Mouse (Mus musculus): Measurements from ENCODE around the gene Gstm1. TPM values are rescaled to one million over a fixed set of nuclear protein-coding genes. Genes with fewer than 3 reads are reported as not detected.

Gene Gstm1
- 104 and 128 TPM in 2 replicates for total RNA-seq (2017)

DNA sequence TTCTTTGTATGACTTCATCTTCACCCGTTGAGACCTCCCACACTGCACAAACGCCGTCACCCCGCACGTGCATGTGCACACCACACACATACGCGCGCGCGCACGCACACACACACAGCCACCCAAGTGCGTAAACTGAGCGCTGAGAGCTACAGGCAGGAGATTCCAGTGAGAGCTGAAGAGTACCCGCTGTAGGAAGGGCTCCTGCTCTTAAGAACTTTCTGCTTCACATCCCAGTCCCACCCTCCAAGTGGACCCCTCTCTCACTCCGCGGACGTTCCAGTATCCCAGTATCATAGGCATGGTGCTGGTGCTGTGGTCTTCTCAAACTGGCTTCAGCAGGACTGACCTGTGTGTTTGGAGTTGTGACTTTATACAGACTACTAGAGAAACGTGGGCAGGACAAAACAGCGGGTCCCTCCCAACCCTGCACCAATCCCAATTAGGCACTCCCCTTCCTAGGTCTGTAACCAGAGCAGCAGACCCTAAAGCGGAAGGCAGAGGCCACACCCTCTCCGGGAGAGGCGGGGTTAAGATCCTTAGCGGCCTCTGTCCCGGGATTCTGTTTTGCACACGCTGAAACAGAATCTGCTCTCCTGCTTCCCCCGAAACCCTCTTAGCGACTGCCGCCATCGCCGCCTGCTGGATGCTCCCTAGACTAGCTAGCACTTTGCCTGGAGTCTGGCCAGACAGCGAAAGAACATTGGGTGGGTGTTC lies at the start of gene Gstm1:
Gene Gstm1, minus strand, starts transcription at position 501 of the 717 bp plus-strand sequence.
- peak; percentile 85 to 91 for ATAC-seq (replicated peaks in 1 of 2; ENCODE audit: insufficient read depth in 1 of 2, low FRiP score in 2 of 2, low TSS enrichment in 1 of 2, low read depth in 1 of 2, poor library complexity in 2 of 2, severe bottlenecking in 2 of 2)

DNA sequence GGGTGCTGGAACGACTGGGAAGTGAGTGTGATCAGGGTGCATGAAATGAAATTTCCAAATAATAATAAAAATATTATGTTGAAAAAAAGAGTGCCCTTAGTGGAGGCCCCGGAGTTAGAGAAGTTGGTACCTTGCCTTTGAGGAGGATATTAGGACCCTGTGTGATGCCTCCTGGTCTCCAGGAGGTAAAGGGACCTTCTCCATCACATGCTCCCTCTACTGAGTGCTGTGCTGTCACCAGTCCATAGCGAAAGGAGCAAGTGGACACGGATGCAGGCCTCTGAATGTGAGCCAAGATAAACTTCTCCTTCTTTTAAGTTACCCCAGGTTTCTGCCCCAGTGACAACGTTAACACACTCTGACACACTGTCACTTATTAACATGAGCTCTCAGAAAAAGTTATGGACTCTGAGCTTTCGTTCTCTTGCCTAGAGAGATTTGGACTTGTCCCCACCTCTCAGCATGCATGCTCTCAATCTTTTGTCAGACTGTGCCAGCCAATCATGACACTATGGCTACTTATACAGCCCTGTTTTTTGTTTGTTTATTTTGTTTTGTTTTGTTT lies 49.7 kb upstream of the Gstm1 start:
- no peak for ATAC-seq (replicated peaks in 1 of 2; ENCODE audit: insufficient read depth in 1 of 2, low FRiP score in 2 of 2, low TSS enrichment in 1 of 2, low read depth in 1 of 2, poor library complexity in 2 of 2, severe bottlenecking in 2 of 2)

DNA sequence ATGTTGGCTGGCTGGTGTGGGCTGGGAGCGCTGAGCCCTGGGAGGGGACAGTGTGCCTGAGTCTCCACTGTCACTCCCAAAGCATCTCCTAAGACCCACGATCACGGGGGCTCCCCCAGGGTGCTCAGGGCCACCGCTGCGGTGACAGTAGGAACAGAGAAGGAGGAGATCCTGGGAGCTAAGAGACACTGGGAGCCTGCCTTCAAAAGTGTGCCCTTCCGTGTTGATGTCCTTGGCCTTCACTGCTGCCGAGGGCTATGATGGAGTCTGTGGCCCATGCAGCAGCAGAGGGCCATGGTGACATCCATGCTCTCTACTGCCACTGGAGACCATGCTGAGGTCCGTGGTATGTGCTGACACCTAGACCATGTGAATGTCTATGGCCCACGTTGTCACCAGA lies 47.8 kb upstream of the Gstm1 start:
- ATAC-seq (replicated peaks in 1 of 2; ENCODE audit: insufficient read depth in 1 of 2, low FRiP score in 2 of 2, low TSS enrichment in 1 of 2, low read depth in 1 of 2, poor library complexity in 2 of 2, severe bottlenecking in 2 of 2): no peak

DNA sequence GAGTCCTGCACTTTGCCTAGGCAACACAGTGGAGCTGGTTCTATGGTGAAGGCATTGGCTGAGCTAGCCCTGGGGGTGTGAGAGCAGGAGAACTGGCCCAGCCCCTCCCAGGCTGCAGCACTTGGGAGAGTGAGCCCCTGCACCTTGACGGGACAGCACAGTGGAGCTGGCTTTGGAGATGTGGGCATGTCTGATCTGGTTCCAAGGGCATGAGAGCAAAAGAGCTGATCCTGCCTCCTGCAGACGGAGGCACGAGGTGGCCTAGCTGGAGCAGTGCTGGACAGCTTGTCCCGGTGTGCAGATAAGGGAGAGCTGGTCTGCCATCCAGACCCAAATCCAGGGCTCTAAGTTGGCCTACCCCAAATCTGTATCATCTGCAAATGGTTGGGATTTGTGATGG lies 46.9 kb upstream of the Gstm1 start:
- no peak for ATAC-seq (replicated peaks in 1 of 2; ENCODE audit: insufficient read depth in 1 of 2, low FRiP score in 2 of 2, low TSS enrichment in 1 of 2, low read depth in 1 of 2, poor library complexity in 2 of 2, severe bottlenecking in 2 of 2)

DNA sequence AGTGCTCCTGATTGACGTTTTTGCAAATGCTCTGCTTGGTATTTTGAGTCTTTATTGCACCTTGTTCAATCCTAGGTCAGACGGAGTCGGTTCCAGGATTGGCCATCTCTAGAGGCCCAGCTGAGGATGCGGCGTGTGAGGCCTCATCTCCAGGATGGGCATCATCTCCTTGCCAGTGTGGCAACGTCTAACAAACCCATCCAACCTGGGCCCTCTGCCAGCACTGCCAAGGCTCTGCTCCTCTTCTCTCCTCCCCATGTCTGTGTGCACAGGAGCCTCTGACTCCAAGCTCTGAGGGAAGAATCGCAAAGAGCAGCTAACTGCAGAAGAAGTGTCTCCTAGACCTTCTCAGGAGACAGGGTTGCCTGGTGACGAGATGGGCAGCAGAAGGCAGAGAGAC lies 44.9 kb upstream of the Gstm1 start:
- ATAC-seq (replicated peaks in 1 of 2; ENCODE audit: insufficient read depth in 1 of 2, low FRiP score in 2 of 2, low TSS enrichment in 1 of 2, low read depth in 1 of 2, poor library complexity in 2 of 2, severe bottlenecking in 2 of 2): no peak

DNA sequence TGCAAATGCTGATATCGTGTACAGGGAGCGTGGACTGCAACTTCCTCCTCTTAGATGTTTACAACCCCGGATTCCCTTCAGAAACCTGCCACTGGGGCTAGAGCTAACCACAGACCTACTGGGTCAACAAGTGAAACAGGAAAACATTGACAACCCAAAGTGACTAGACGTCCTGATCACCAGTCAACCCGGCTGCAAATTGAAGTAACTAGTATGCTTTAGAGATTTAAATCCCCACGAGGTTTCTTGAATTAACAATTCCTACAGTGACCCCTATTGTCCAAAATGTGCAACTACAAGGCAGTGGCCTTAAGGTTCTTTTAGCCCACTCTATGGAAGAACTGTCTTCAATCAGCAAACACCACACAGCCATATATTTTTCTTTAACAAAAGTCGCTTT lies 43.6 kb upstream of the Gstm1 start:
- peak; percentile 63 to 73 for ATAC-seq (replicated peaks in 1 of 2; ENCODE audit: insufficient read depth in 1 of 2, low FRiP score in 2 of 2, low TSS enrichment in 1 of 2, low read depth in 1 of 2, poor library complexity in 2 of 2, severe bottlenecking in 2 of 2)

- ATAC-seq (replicated peaks in 1 of 2; ENCODE audit: insufficient read depth in 1 of 2, low FRiP score in 2 of 2, low TSS enrichment in 1 of 2, low read depth in 1 of 2, poor library complexity in 2 of 2, severe bottlenecking in 2 of 2): peak in 1 of 2 experiments; percentile 36; a peak in 1 of 4 replicates
Observed at GRCm38 (mm10) chr3:108050493-108050892, 32.7 kb upstream of the Gstm1 start.

GRCm38 (mm10) chr3:108048306-108048705 lies 30.5 kb upstream of the Gstm1 start:
- ATAC-seq (replicated peaks in 1 of 2; ENCODE audit: insufficient read depth in 1 of 2, low FRiP score in 2 of 2, low TSS enrichment in 1 of 2, low read depth in 1 of 2, poor library complexity in 2 of 2, severe bottlenecking in 2 of 2): no peak

DNA sequence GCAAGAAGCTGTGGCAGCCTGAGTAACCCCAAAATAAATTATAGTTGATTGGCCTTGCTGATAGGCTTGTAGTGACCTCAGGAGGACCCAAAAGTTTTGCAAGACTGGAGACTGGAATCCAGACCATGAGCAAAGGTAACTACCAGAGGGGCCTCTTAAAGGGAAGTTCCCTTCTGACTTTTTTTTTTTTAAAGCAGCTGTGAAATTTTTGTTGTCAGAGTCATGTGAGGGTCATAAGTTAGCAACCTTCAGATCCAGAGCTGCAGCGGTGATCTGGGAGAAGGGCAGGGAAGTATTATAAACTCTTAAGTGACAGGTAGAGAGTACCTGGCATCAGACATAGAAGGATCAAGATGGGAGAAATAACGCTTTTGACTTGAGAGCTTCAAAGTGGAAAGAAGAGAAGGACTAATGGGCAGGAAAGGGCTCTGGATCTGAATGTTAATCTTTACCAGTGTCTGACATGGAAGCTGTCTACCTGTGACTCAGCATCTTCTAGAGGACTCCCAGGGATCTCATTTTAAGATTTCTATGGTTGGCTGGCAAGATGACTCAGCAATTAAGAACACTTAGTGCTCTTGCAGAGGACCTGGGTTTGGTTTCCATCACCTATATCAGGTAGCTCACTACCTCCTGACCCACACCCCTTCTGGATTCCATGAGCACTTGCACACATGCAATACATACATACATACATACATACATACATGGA lies 29.3 kb upstream of the Gstm1 start:
- ATAC-seq (replicated peaks in 1 of 2; ENCODE audit: insufficient read depth in 1 of 2, low FRiP score in 2 of 2, low TSS enrichment in 1 of 2, low read depth in 1 of 2, poor library complexity in 2 of 2, severe bottlenecking in 2 of 2): no peak

DNA sequence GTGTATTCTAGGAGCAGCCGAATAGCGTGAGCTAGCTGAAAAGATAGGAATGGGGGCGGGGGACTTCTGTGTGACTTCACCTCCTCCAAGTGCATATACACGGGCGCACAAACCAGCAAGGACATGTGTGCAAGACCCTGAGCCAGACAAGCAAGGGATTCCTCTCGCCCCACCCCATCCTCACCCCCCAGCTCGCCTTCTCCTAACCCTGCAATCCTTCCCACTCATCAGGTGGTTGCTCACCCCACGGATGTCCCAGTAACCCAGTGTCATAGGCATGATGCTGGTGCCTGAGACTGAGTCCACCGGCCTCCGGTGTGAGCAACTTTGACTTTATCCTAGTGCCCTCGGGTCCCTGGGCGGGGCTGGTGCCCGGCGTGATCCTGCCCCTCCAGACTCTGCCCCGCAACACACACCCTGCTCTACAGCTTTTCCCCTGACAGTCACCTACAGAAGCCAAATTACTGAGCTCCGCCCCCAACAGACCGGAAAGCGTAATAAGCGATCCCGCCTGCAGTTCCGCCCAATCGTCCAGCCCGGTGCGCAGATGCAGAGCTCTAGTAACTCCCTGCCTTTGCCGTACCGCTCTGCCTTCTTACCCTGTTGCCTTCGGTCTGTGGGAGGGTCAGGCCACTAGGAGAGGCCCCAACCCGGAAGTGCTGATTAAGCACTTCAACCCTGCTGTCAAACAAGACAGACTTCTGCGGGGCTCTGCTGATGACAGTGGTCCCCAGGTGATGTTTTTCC lies 26.8 kb upstream of the Gstm1 start, which contains the start of gene Gstm4:
Gene Gstm4, minus strand, starts transcription at position 501 of the 747 bp plus-strand sequence.
- ATAC-seq (replicated peaks in 1 of 2; ENCODE audit: insufficient read depth in 1 of 2, low FRiP score in 2 of 2, low TSS enrichment in 1 of 2, low read depth in 1 of 2, poor library complexity in 2 of 2, severe bottlenecking in 2 of 2): peak; percentile 96 to 98

DNA sequence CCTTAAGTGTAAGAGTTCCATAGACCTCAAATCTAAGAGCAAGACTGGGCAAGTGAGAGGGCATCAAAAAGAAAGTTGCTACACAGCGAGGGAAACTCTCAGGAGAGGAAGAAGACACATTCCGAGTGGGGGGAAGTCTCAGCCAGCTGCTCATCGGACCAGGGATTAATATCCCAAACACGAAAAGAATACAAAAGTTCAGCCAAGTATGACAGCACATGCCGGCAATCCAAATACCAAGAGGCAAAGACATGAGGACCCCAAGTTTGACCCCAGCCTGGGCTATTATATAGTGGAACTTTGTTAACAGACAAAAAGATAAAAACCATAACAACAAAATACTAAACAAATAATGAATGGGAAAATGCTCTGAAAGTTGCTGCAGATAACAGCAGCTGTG lies 15.4 kb upstream of the Gstm1 start:
- no peak for ATAC-seq (replicated peaks in 1 of 2; ENCODE audit: insufficient read depth in 1 of 2, low FRiP score in 2 of 2, low TSS enrichment in 1 of 2, low read depth in 1 of 2, poor library complexity in 2 of 2, severe bottlenecking in 2 of 2)

DNA sequence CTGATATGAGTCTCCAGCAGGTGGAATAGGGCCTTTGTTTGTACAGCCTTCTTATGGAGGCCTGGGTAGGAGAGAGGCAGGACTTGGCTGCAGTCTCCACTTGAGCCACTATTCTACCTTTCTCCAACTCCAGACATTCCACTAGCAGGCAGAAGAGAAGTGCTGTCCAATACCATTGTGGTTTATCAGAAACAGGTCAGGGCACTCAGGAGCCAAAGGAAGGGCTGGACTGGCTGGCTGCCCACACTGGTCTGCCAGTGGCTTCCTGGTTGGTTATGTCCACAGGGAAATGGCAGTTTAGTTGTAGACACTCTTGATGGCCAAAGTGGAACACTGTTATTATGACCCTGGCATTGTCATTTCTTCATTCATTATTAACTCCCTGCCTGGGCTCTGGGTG lies 14.3 kb upstream of the Gstm1 start:
- ATAC-seq (replicated peaks in 1 of 2; ENCODE audit: insufficient read depth in 1 of 2, low FRiP score in 2 of 2, low TSS enrichment in 1 of 2, low read depth in 1 of 2, poor library complexity in 2 of 2, severe bottlenecking in 2 of 2): no peak

DNA sequence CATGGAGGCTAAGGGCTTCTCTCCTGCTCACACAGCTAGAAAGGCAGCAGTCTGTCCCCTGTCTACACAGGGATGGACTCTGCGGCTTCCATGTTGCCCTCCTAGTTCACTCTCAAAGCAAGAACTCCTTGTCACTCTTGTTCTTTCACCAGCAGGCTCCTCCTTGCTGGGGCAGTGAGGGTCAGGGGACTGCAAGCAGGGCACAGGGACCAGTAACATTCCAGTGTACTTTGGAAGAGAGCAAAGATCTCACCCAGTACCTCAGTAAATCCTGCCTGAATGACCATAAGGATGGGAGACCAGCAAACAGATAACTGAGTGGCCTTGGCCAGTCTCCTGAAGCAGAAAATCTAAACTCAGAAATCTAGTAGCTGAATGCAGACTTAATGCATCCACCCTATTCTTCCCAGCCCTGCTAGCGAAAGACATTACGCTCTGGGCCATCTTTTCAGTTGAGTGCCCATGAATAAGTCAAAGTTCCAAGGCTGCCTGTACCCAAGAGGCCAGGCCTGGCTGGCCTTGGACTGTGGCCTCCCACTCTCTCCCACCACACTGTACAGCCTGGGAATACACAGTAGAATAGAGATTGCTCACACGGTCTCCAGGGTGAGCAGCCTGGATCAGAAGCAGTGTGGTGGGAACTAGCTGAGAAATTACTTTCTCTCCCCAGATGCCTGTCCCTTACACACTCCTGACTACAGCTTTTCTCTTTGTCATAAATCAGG lies 11.0 kb upstream of the Gstm1 start:
- ATAC-seq (replicated peaks in 1 of 2; ENCODE audit: insufficient read depth in 1 of 2, low FRiP score in 2 of 2, low TSS enrichment in 1 of 2, low read depth in 1 of 2, poor library complexity in 2 of 2, severe bottlenecking in 2 of 2): no peak

- ATAC-seq (replicated peaks in 1 of 2; ENCODE audit: insufficient read depth in 1 of 2, low FRiP score in 2 of 2, low TSS enrichment in 1 of 2, low read depth in 1 of 2, poor library complexity in 2 of 2, severe bottlenecking in 2 of 2): no peak
Observed at GRCm38 (mm10) chr3:108026597-108026996, 8.8 kb upstream of the Gstm1 start.

GRCm38 (mm10) chr3:108026049-108026448 lies 8.3 kb upstream of the Gstm1 start:
- peak in 1 of 2 experiments; percentile 26; a peak in 1 of 4 replicates for ATAC-seq (replicated peaks in 1 of 2; ENCODE audit: insufficient read depth in 1 of 2, low FRiP score in 2 of 2, low TSS enrichment in 1 of 2, low read depth in 1 of 2, poor library complexity in 2 of 2, severe bottlenecking in 2 of 2)

DNA sequence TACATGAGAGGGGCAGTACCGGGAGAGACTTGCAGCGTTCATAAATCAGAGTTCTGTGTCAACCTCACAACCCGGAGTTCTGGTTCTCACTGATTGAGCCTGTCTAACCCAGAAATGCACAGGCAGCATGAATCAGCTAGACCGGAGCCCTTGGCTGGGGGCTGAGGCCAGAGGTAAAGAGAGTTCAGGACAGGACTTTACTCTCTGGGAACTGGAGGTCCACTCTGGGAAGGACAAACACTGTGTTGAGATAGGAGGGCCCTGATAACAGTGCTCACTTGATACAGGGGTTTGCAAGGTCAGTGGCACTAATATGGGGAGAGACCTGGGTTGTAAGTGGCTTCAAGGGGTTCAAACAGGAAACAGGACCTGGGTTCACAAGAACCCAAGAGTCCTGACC lies 7.5 kb upstream of the Gstm1 start:
- ATAC-seq (replicated peaks in 1 of 2; ENCODE audit: insufficient read depth in 1 of 2, low FRiP score in 2 of 2, low TSS enrichment in 1 of 2, low read depth in 1 of 2, poor library complexity in 2 of 2, severe bottlenecking in 2 of 2): no peak

GRCm38 (mm10) chr3:108022650-108023049 lies 4.9 kb upstream of the Gstm1 start:
- ATAC-seq (replicated peaks in 1 of 2; ENCODE audit: insufficient read depth in 1 of 2, low FRiP score in 2 of 2, low TSS enrichment in 1 of 2, low read depth in 1 of 2, poor library complexity in 2 of 2, severe bottlenecking in 2 of 2): no peak
